Mouse (Mus musculus) T-cell, adult 2 months (primary cell): ENCODE measurements at regions not wholly inside any gene's neighbourhood (a gene's known extent, or its start where the extent isn't known, plus 50 kb on each side); places are given as distances from the start of the nearest gene placed in this dataset.

Source experiments
- DNase-seq: peaks from one replicate; pipeline ENCODE4 v3.0.0; 2022; ENCODE audit warnings: low spot score

DNA sequence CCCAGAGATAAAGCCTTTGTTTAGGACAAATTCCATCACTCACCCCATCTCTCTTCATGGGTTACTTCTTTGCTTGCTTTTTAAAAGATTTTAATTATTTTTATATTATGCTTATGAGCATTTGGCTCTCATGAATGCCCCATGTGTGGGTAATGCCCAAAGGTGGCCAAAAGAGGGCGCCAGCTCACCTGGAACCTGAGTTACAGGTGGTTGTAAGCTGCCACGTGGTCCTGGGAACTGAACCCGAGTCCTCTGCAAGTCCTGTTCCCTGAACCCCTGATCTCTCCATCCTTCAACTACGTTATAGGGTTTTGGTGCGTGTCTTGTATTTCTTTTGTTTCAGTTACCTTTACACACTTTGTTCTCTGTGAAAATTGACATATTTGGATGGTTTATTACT, 460.2 kb downstream of the Rps24 start:
- DNase-seq = no peak

DNA sequence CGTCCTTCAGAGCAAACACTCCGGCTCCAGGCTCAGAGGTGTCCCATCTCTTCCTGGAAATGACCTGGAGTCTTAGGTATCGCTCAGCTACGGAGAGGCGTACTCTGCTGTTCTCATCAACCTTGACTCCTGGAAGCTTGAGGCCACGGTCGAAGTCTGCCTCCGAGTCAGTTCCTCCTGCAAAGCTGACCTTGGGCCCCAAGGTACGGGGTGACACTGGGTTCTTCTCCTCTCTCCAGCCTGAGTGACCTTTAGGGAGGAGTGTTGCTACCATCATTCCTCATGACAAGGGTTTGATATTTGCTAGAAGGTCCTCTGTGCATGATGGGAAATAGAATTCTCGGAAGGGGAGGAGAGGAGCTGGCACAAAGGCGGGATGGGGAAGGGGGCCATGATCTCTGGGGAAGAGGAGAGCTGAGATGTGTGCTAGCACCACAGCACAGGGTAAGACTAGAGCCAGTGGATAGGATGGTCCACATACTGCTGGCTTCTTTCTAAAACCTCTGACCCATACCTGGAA, 469.0 kb downstream of the Rps24 start:
- DNase-seq = no peak

DNA sequence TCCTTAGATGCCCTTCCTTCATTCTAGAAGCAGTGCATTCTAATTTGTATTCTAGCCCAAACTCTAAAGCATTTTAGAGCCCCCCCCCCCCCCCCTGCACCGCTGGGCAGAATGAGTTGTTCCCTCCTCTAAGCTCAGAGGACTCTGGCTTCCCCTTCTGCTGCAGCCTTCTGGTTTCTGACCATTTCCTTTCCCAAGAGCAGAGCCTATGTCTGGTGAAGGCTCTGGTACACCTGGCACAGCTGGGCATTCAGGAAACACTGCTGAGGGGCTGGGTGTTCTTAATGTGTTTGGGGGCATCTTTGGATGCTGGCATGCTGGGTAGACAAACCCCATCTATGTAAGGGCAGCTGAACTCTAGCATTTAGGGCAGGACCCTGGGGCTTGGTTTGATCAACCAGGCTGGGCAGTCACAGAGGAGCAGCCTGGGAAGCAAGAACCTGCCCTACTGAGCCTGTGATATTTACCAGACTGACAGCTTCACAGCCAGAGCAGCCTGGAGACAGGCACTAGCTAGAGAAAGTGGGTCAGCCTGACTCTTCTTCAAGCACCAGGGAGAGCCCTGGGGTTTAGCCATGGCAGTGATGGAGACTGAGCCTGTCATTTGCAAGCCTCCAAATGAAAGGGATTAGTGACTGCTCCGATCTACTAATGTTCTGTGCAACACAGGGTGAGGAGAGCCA, 469.7 kb downstream of the Rps24 start:
- no peak for DNase-seq

DNA sequence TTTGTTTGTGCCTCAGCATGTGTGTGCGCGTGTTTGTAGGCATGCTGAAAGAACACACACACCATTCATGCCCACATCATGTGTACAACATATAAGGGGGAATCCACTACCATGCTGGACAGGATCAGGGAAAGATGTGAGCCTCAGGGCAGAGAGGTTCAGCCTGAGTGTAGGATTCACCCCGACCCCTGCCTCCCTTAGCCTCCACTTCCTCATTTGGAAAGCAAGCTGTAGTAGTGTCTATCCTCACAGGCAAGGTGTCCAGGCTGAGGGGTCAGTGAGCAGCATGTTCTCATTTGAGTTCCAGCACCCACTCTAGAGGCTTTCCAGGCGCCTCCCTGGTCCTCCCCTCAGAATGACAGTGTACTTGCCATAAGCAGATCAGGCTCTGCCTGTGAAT, 470.5 kb downstream of the Rps24 start:
- DNase-seq = no peak

DNA sequence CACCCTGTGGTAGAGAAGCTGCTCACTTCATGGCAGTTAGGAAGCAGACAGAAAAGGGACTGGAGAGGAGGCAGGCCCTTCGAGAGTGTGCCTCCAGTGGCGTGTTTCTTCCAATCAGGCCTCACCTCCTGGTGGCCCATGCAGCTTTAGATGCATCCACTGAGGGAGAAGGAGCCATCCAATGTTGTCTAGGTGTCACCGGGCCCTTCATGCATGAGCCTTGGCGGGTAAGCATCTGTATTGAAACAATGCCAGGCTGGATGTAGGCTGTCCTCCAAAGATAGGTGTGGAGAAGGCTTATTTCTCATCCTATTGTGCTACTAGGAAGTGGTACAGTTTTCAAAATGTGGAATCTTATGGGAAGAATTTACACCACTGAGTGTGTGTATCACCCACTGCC, 471.9 kb downstream of the Rps24 start:
- DNase-seq = no peak

DNA sequence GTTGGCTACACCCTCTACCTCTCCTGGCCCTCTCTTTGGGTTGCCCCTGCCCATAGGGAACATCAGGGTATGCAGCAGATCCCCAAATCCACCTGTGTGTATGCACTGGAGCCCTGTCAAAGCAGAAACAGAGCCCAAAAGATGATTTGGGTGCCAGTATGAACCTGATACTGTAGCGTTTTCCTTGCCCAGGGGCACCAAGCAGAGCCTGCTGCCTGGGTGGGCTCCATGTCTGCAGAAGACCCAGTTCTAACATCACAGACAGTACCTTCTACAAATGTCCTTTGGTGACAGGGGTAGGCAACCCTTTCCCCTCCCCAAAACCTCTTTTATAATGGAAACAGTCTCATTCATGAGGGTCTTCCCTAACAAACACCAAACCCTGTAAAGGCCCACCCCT, 472.5 kb downstream of the Rps24 start:
- DNase-seq = no peak

DNA sequence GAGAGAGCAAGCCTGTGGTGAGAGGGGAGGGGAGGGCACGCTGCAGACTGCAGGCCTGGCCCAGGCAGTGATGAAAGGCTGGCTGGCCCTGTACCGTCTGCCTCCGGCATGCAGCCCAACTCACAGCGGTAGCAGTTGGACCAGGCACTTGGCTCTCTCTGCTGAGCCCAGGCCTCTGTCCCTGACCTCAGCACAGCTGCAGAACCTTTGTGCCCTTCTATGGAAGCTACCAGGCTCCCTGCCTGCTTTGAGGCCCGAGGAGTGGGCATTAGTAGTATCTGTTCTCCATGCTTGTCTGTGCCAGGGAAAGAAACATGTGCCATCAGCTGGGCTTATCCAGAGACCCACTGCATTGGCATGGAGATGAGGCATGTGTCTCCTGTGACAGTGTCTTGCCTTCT, 473.2 kb downstream of the Rps24 start:
- DNase-seq = no peak

DNA sequence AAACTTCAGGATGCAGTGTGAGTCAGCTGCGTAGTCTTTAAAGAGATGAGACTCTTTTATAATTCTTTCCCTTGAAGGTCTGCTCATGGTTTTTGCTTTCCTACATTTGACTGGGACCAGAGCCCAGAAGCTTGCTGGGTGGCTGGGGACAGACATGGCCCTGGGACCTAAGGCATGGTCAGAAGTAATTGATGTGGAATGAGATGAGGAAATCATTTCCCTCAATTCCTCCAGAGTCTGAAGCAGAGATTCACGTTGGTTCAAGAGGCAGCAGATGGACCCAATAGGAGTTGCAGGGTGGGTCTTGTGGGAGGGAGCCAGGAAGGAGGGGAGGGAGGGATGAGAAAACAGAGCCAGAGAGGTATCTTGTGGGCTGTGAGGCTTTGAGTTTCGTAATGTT, 473.9 kb downstream of the Rps24 start:
- no peak for DNase-seq

DNA sequence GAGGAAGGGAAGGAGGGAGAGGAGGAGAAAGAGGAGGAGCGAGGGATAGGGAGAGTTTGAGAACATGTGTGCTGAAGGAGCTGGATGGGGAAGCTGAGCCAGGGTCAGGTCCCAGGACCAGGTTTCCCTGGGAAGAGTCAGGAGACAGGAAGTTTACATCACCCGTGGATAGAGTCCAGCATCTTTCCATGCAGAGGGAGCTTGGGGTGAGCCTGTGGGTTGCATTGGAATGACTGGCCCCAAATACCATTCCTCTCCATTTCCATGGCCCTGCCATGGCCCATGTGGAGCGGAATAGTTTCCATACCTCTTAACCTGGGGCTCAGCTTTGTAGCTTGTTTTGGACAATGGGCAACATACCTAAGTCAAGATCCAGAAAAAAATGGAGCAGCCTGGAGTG, 474.8 kb downstream of the Rps24 start:
- no peak for DNase-seq

DNA sequence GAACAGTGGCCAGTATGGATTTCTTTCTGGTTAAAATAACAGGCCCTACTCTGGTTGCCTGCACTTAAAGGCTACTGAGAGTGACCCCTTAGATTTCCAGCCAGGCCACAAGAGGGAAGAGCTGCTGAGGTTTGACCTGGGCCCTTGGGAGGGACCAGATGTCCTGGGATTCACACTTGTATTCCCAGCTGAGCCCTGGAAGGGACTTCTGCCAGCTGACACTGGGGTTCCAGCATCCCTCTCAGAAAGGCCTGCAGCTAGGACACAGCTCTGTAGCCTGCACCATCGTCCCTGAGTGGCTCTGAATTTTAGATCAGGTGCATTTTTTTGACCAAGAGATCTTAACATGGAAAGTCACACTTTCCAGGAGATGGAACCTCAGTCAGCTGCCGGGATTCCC, 482.7 kb downstream of the Rps24 start:
- no peak for DNase-seq

DNA sequence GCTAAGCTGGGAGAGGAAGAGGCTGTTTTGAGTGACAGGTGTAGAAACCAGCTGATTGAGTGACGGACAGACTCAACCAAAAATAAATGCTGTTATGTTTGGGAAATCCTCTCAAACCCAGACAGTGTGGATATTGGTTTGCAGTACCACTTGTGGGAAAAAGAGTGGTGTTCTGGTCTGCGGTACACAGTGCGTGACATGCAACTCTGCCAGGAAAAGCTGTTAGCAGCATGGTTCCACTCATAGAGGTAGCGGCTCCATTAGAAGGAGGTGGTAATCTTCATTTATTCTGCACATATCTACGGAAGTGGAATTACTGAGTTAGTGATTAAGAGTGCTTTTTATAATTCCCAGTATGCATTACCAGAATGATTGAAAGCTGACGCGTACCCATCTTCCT, 485.4 kb downstream of the Rps24 start:
- DNase-seq = no peak

DNA sequence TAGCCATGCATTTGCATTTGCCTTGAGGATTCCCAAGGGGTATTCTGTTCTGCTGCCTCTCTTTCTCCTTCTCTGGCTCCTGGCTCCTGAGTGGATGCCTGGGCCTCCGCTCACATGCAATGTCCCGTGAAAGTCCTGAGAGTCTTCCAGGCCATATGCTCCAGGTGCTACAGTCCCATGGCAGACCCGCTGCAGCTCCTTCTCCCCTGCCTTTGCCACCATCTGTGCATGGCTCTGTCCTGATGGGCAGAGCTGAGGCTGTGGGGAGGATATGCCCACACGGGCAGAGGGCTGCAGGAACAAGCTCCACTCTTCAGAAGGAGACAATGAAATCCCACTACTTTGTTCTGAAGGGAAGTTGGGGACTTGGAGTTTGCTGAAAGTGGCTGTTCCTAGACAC, 485.9 kb upstream of the Zmiz1 start:
- no peak for DNase-seq

DNA sequence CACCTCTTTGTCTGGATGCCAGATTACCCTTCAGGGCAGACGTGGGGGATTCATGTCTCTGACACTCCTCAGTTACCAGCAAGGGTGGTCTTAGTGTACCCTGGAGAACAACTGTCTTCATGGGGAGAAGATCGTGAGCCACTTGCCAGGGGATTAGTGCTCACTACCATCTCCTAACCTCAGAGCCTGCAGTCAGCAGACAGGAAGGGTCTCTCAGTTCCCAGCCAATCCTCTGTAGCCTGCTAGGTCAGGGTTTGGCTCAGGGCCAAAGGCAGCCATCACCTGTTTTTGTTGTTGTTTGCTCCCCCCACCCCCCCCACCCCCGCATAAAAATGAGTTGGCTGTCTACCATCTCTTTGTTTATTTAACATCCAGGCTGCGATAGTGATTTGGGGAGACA, 485.4 kb upstream of the Zmiz1 start:
- DNase-seq = no peak

DNA sequence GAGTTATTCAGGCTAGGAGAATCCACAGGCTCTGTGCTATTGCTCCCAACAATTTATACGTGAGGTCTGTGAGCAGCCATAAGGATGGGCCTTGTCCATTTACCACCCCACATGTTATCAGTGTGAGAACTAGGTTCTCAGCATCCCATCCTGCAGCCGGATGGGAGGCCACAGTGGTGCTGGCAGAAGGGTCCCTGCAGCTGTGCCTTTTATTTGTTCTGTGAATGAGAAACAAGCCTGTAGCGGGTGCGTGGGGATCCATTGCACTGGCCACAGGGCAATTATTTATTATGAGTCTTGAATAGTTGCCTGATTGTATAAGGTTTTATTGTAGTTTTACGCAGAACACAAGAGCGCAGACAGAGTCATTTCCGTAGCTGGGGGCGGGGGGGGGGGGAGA, 476.5 kb upstream of the Zmiz1 start:
- DNase-seq = no peak

DNA sequence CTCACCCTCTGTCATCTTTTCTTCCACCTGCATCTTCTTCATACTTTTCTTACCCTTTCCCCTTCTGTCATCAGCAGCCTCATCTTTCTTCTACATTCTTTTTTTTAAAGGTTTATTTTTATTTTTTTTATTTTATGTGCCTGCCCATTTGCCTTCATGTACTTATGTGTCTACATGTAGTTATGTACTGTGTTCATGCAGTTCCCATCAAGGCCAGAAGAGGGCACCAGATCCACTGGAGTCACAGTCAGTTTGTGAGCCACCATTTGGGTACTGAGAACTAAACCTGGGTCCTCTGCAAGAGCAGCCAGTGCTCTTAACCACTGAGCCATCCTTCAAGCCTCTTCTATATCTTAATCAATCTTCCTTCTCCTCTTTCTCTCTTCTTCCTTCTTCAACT, 475.7 kb upstream of the Zmiz1 start:
- DNase-seq = no peak

DNA sequence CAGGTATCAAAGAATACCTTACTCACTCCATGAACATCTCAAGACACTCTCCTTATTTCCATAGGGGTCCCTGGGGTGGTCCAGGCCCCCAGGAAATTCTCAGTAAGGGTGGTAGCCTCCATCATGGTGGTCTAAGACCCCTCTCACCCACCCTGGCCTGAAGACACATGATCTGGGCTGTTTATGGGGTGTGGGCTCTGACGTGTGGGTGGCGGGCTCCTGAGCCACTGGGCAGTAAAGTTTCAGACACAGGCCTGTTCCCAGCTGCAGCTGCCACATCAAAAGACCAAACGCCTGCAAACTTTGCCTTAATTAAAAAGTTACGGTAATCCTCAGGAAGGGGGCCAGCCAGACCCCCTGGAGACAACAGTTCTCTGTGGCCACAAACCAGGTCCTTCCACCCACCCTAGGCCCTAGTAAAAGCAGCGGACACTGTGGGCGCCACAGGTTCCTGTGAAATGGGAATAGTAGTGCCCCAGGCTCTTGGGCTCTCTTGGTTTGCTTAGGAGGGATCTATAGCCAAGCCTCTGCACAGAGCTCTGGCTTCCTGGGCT, 473.1 kb upstream of the Zmiz1 start:
- no peak for DNase-seq

DNA sequence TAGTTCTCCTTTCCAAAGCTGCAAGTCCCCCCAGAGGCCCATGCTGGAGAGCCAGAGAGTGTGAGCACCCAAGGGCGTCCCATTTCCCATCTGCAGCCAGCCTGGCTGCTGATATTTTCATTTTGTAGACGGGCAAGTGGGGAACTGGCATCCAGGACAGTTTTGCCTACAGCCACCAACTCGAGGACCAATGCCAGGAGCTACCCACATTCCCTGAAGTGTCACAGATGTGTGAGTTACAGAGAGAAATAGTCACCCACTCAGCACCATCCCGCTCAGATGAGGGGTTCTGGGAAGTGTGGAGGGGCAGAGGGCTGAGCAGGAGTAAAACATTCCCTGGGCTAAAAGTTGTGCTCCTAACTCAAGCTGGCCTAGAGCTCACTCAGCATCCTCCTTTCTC, 472.6 kb upstream of the Zmiz1 start:
- no peak for DNase-seq

DNA sequence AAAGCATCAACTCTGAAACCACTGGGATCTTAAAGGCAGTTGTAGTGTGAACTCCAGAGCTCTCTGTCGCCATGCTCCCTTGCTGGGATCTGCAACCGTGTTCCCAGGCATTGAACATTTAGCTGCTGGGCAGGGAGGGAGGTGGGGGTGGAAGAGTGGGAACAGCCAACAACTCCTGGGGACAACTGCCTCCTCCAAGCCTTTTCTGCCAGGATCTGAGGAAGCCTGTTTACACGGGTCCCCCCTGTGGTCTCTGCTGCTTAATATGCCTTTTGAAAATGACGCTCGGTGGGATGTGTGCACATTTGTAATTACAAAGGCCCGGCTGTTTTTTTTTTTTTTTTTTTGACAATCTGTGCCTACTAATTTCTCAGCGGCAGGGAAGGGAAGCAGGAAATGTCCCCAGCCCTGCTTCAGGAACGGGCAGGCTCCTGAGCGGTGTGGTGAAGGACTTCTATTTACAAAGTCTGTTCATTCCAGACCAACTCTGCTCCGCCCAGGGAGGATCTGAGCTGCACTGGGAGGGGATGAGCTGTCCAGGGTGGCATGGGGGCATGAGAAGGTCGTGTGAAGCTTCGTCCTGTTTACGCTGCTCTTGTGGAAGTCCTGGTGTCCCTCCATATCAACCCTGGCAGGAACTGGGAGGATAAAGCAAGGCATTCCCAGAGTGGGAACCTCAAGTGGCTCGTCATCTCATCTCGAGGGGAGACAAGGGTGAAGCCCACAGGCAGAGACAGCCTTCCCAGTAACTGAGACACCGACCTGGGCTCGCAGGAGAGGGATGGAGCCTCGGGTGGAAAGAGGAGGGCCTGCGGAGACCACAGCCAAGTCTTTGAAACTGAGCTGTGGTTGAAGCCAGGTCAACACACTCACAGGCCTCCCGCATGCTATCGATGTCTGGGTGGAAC, 465.0 kb upstream of the Zmiz1 start:
- no peak for DNase-seq

DNA sequence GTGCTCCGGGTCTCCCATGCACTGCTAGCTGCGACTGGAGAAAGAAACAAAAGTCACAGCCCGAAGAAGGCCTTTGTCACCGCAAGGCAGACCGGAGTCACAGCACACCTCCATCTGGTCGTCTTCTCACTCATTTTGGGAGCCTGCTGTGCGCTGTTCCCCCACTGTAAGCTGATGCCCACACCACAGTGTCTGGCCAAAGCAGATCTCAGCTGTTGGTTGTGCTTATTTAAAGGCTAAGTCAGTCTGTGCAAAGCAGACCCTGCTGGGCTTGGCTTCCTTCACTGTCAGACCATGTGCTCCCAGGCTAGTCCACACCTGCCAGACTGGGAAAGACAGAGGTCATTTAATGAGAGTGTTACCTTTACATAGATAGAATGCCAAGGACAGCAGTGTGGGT, 463.8 kb upstream of the Zmiz1 start:
- DNase-seq = no peak

DNA sequence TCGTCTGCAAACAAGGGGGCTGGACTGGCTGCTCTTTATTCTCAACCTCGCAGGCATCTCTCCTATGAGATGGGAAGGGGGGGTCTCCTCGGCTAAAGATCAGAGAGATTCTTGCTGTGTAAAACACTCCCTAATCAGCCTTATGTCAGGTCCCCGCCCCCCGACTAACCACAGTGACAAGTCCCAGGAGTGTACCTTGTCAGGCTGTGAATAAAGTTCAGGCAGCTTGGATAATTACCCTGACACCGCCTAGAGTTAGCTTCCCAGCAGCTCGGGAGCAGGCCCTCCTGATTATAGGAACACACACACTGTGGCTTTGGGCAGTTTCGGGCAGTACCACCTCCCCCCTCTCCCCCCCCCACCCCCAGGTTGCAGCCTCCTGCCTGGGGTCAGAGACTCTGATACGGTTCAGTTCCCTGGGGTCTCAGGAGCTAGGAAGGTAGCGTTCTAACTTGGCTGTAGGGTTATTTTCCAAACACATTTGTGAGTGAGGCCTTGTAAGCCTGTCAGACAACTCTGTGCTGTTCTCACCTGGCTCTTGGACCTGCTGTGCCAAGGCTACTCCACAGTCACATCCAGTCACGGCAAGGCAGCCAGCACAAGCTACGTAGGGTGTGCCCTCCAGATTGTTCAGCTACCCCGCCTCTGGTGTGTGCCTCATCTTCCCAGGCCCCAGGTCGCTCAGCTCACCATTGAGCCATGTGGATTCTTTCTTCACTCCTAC, 461.0 kb upstream of the Zmiz1 start:
- no peak for DNase-seq

DNA sequence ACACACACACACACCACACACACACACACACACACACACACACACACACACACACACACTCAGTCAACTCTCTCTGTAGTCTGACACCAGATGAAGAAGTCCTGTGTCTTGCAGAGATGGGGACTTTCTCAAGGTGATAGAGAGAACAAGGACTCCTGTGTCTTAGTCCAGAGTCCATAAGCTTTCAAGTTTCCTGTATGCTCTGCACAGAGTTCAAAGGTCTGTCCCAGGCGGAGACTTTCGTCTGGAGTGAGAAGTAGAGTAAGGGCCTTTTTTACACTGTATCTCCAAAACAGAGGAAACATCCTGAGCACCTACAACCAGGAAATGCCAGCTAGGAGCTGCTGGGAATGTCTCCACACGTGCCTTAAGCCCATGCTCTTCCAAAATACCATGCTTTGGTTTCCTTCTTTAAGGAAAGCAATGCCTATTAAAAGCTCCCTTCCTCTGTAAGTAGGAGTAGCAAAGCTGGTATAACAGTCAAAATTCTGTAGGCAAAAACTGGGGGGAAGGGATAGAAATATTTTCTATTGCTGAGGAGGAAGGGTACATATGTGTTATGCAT, 459.9 kb upstream of the Zmiz1 start:
- no peak for DNase-seq

DNA sequence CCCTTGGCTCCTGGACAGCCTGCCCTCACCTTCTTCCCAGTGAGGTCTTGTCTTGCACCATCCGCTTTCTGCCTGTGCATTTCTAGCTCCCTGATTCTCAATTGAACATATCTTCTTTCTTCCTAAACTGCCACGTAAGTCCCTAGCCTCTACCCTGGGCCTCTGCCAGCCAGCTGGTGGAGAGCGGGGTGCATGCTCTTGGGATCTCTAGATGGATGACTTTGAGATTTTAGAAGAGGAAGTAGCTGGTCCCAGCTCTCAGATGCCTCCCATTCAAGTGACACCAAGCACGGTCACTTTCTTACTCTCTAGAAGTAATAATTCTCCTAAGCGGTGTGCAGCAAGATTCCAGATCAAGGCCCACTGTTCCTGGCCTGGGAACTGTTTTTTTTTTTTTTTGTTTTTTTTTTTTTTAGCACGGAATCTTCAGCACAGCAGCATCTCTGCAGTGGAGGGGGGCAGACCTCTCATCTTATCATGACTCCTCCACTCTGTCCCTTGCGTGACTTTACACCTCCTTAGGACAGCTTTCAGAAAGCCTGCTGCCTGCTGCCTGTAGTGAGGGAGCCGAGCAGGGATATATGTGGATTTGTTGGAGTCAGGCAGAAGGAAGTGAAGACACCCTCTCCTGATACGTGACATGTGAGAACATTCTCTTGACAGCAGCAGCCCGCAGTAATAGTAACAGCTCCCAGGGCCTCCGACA, 453.6 kb upstream of the Zmiz1 start:
- DNase-seq = no peak
